Mouse (Mus musculus): ENCODE data around the gene Tor4a. TPM values are rescaled to one million over a fixed set of nuclear protein-coding genes. Genes with fewer than 3 reads are reported as not detected.
A peak's percentile ranks its signal among the peaks of the same experiment; 100 is the strongest.

The Tor4a gene
- polyA plus RNA-seq, 1 experiment from 2014 or later, result 13.1 TPM

DNA sequence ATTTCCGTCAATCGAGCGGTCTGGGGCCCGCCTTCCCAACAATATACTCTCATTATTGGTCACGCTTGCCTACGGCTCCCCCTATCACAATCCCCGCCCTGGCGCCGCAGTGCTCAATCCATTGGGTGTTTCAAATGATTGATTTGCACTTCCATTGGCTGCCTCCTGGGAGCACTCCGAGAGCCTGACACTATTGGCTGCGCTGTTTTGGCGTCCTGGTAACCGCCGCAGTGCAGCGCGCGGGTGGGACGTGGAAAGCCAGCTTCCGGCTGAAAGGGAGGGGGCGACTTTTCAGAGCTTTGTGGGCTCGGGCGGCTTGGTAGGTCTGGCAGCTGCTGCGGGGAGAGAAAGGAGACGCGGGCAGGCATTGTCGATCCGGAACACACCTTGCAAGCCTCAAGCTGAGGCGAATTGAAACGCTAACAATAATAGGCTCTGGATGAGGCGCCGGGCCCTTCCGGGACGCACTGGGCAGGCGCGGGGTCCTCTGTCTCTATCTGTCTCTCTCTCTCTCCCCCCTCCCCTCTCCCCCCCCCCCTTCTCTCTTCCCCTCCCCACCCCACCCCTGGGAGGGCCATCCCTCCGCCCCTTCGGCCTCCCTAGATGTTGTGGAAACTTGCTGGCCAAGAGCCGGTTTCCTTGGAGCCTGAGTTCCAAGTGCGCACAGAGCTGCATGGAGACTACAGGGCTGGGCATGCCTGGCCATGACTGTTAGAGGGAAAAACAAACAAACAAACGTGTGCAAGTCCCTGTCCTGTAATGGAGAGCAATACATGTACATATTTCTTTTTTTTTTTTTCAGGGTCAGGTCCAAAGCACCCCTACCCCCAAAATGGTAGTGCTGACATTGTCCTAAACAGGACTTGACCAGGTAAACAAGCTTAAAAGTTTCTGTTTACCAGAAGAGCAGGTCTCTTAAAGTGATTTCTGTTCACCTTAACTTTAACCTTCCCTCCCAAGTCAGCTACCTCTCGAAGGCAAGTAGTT, 28.4 kb upstream of the Tor4a start:
- peak overlapping the region; percentile 67 for H3K9ac ChIP-seq (ENCODE audit: low read length)
- ATAC-seq (ENCODE audit: low FRiP score, low TSS enrichment) (peak; percentile 92), DNase-seq (ENCODE audit: low spot score) (peak; percentile 98)
- 1% methylated on average over 41 of the region's 41 CpGs for WGBS
- no peaks in the 10 kb centered on the region for H3K4me1 ChIP-seq (replicated peaks; ENCODE audit: control insufficient read depth, insufficient read depth)
- peak overlapping the region; percentile 55 for H3K4me2 ChIP-seq (replicated peaks; ENCODE audit: low read depth)
- no peaks in the 10 kb centered on the region for H3K9me3 ChIP-seq (ENCODE audit: control insufficient read depth, low read length)
- peak overlapping the region; percentile 48 for H3K4me3 ChIP-seq (ENCODE audit: low read depth, low read length)
- peak overlapping the region; percentile 97 for H3K27ac ChIP-seq (replicated peaks)
- no peaks in the 10 kb centered on the region for H3K27me3 ChIP-seq (ENCODE audit: control insufficient read depth, insufficient read depth, low read length)
- no peaks in the 10 kb centered on the region for H3K36me3 ChIP-seq (ENCODE audit: control insufficient read depth, insufficient read depth, low read length)
- TF ChIP-seq CTCF (IDR thresholded peaks at IDR 0.05; ENCODE audit: low read depth), result no peak; the same call in 1 of the 2 replicates
- peak; percentile 14 for TF ChIP-seq EP300 (optimal IDR thresholded peaks at IDR 0.05)

DNA sequence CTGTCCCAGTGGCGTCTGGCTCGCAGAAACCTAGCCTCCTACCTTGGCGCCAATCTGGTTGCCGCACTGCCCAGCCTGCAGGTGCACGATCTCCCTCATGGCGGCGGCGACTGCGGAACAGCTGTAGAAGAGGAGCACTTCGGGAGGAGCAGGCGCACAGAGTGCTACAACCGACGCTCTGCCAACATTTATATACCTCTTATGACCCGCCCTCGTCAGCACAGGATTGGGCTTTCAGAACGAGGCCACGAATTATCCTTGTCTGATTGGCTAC, 27.7 kb upstream of the Tor4a start, which contains the start of gene Tubb4b:
Gene Tubb4b (minus strand): TSS at position 211 of the 274 bp plus-strand sequence.
- WGBS, result under 1% methylated on average over 17 of the region's 17 CpGs

DNA sequence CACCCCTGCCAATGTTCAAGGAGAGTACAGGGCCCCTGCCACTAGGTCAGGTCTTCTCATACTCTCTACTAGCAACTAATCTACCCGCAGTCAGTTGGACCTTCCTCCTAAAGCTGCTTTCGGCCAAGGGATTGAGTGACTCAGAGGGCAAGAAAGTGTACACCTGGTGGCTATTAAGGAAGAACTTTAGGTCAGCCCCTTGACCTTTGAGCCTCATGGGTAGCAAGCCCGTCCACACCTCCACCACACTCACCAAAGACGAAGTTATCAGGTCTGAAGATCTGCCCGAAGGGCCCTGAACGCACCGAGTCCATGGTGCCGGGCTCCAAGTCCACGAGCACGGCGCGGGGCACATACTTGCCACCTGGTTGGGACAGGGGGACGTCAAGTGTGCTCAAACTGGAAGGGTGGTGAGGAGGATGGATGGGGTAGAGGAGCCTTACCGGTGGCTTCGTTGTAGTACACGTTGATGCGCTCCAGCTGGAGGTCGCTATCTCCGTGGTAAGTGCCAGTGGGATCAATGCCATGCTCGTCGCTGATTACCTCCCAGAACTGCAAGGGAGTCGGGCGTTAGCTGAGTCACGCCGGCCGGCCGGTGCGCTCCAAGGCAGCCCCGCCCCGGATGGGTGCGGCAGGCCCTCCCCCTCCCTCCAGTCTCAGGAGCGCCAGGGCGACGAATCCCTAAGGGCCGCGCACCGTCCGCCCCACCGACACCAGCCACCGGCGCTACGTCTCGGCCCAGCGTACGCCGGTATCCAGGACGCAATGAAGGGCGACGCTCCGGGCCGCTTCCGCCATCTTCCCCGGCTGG, 27.2 kb upstream of the Tor4a start:
- no peaks in the 10 kb centered on the region for H3K36me3 ChIP-seq (ENCODE audit: control insufficient read depth, insufficient read depth, low read length)
- no peaks in the 10 kb centered on the region for H3K27me3 ChIP-seq (ENCODE audit: control insufficient read depth, insufficient read depth, low read length)
- 2% methylated on average over 46 of the region's 53 CpGs for WGBS
- peak overlapping the region; percentile 89 for H3K9ac ChIP-seq (ENCODE audit: low read length)
- DNase-seq (ENCODE audit: low spot score) (peak; percentile 94), ATAC-seq (ENCODE audit: low FRiP score, low TSS enrichment) (peak; percentile 74)
- H3K4me3 ChIP-seq (ENCODE audit: low read depth, low read length), result peak overlapping the region; percentile 80
- no peak for TF ChIP-seq EP300 (optimal IDR thresholded peaks at IDR 0.05)
- no peak for TF ChIP-seq CTCF (IDR thresholded peaks at IDR 0.05; ENCODE audit: low read depth)
- peak overlapping the region; percentile 98 for H3K27ac ChIP-seq (replicated peaks)
- H3K4me2 ChIP-seq (replicated peaks; ENCODE audit: low read depth), result peak overlapping the region; percentile 86
- H3K4me1 ChIP-seq (replicated peaks; ENCODE audit: control insufficient read depth, insufficient read depth), result no peaks in the 10 kb centered on the region
- no peaks in the 10 kb centered on the region for H3K9me3 ChIP-seq (ENCODE audit: control insufficient read depth, low read length)

More for the DNA sequence above, 27.7 kb upstream of the Tor4a start, which contains the start of gene Tubb4b:
- Histone ChIP-seq H3K4me2 (replicated peaks; ENCODE audit: low read depth) (peak within 1 kb of the TSS; percentile 86), H3K36me3 (ENCODE audit: control insufficient read depth, insufficient read depth, low read length) (no peaks in the 10 kb centered on the region), H3K27me3 (ENCODE audit: control insufficient read depth, insufficient read depth, low read length) (no peaks in the 10 kb centered on the region), H3K9me3 (ENCODE audit: control insufficient read depth, low read length) (no peaks in the 10 kb centered on the region), H3K4me1 (replicated peaks; ENCODE audit: control insufficient read depth, insufficient read depth) (no peaks in the 10 kb centered on the region), H3K27ac (replicated peaks) (peak within 1 kb of the TSS; percentile 98), H3K4me3 (ENCODE audit: low read depth, low read length) (peak within 1 kb of the TSS; percentile 80), H3K9ac (ENCODE audit: low read length) (peak within 1 kb of the TSS; percentile 89)
- TF ChIP-seq EP300 (optimal IDR thresholded peaks at IDR 0.05) (peak; percentile 69), CTCF (IDR thresholded peaks at IDR 0.05; ENCODE audit: low read depth) (peak; percentile 47)
- ATAC-seq (ENCODE audit: low FRiP score, low TSS enrichment) (no peak), DNase-seq (ENCODE audit: low spot score) (no peak)

DNA sequence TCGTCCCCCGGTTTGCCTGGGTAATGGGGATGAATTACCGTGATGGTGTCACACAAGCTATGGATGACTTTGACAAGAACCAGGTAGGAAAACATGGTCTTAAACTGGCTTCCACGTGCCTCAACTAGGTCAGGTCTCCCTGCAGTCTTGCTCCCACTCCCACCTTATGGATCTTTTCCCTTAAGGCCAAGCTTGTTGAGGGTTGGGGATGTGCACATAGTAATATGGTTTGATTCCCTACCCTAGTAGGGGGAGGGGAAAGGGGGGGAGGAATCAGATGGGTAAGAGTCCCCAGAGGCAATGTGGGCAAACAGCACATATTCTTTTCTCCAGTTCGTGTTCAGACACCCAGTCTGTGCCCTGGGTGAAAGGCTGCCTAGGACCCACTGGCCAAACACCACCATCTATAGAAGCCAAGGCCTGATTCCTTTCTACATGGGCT, 24.7 kb upstream of the Tor4a start:
- no peak for DNase-seq (ENCODE audit: low spot score)
- H3K9me3 ChIP-seq (ENCODE audit: control insufficient read depth, low read length), result no peaks in the 10 kb centered on the region
- H3K27me3 ChIP-seq (ENCODE audit: control insufficient read depth, insufficient read depth, low read length), result no peaks in the 10 kb centered on the region
- no peak overlapping the region for H3K27ac ChIP-seq (replicated peaks)
- no peak for ATAC-seq (ENCODE audit: low FRiP score, low TSS enrichment)
- 69% methylated on average over 5 of the region's 5 CpGs for WGBS
- H3K36me3 ChIP-seq (ENCODE audit: control insufficient read depth, insufficient read depth, low read length), result no peaks in the 10 kb centered on the region
- TF ChIP-seq CTCF (IDR thresholded peaks at IDR 0.05; ENCODE audit: low read depth) (no peak), EP300 (optimal IDR thresholded peaks at IDR 0.05) (no peak)
- no peak overlapping the region for H3K4me3 ChIP-seq (ENCODE audit: low read depth, low read length)
- H3K4me1 ChIP-seq (replicated peaks; ENCODE audit: control insufficient read depth, insufficient read depth), result no peaks in the 10 kb centered on the region
- no peak overlapping the region for H3K4me2 ChIP-seq (replicated peaks; ENCODE audit: low read depth)
- H3K9ac ChIP-seq (ENCODE audit: low read length), result no peak overlapping the region

DNA sequence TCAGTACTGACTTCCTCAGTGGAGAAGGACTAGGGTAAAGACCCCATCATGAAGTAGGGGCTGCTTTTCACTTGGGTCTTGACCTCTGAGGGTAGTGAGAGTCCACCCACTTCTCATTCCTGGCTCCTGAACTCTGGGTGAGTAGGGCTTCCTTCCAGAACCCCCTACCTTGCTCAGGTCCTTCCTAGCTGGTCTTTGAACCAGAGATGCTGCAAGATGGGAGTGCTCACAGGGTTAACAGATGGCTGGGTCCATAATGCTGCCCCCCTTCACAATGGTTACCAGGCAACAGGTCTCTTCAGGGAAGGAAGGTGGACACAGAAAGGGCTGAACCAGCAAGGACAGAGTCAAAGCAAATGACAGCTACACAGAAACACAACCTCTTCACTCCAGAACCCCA, 21.8 kb upstream of the Tor4a start, which contains the start of gene Fam166a:
Gene Fam166a (plus strand): TSS at position 301 of the 400 bp plus-strand sequence.
- ATAC-seq (ENCODE audit: low FRiP score, low TSS enrichment), result no peak
- H3K4me3 ChIP-seq (ENCODE audit: low read depth, low read length), result no peak within 1 kb of the TSS
- H3K36me3 ChIP-seq (ENCODE audit: control insufficient read depth, insufficient read depth, low read length), result no peaks in the 10 kb centered on the region
- H3K9ac ChIP-seq (ENCODE audit: low read length), result no peak within 1 kb of the TSS
- H3K4me1 ChIP-seq (replicated peaks; ENCODE audit: control insufficient read depth, insufficient read depth), result no peaks in the 10 kb centered on the region
- H3K27ac ChIP-seq (replicated peaks), result no peak within 1 kb of the TSS
- H3K27me3 ChIP-seq (ENCODE audit: control insufficient read depth, insufficient read depth, low read length), result no peaks in the 10 kb centered on the region
- no peaks in the 10 kb centered on the region for H3K9me3 ChIP-seq (ENCODE audit: control insufficient read depth, low read length)
- no peak within 1 kb of the TSS for H3K4me2 ChIP-seq (replicated peaks; ENCODE audit: low read depth)
- no peak for TF ChIP-seq EP300 (optimal IDR thresholded peaks at IDR 0.05)
- TF ChIP-seq CTCF (IDR thresholded peaks at IDR 0.05; ENCODE audit: low read depth), result no peak
- DNase-seq (ENCODE audit: low spot score), result no peak
